Mouse (Mus musculus) liver, embryonic 11.5 days (tissue): ENCODE measurements around the gene Il1rl2. TPM values are rescaled to one million over a fixed set of nuclear protein-coding genes. Genes with fewer than 3 reads are reported as not detected.
A peak's percentile ranks its signal among the peaks of the same experiment; 100 is the strongest.

Experiments
- ATAC-seq: fragments of 200-750 bp; cut with Nextera tagmentation; replicated peaks from 2 replicates; pipeline ENCODE4 v1.8.0; 2017; ENCODE audit warnings: moderate number of reproducible peaks, mild to moderate bottlenecking, moderate TSS enrichment, moderate library complexity; ENCODE audit not compliant: low FRiP score
- DNase-seq: peaks from one replicate; pipeline ENCODE4 v3.0.0-alpha.2; 2017; ENCODE audit warnings: low spot score
- H3K27ac ChIP-seq: fragments of 300-500 bp; sonication (generic); 2 replicates; pipeline ENCODE4 v1.5.1; 2014; ENCODE audit warnings: mild to moderate bottlenecking, low read depth, low read length, control low read depth
- H3K27me3 ChIP-seq: fragments of 300-500 bp; sonication (generic); replicated peaks from 2 replicates; pipeline ENCODE4 v1.6.1; 2014; ENCODE audit warnings: low read length, mixed read lengths; ENCODE audit not compliant: control insufficient read depth, insufficient read depth
- H3K36me3 ChIP-seq: fragments of 300-500 bp; sonication (generic); 2 replicates; pipeline ENCODE4 v1.6.1; 2014; ENCODE audit warnings: mild to moderate bottlenecking, low read length, moderate library complexity, mixed read lengths; ENCODE audit not compliant: control insufficient read depth, insufficient read depth
- H3K4me1 ChIP-seq: fragments of 300-500 bp; sonication (generic); replicated peaks from 2 replicates; pipeline ENCODE4 v1.6.1; 2014; ENCODE audit warnings: low read length, mixed read lengths; ENCODE audit not compliant: control insufficient read depth, insufficient read depth
- H3K4me2 ChIP-seq: fragments of 300-500 bp; sonication (generic); 2 replicates; pipeline ENCODE4 v1.6.1; 2014; ENCODE audit warnings: mild to moderate bottlenecking, control low read depth, moderate library complexity
- H3K4me3 ChIP-seq: fragments of 300-500 bp; sonication (generic); 2 replicates; pipeline ENCODE4 v1.5.1; 2014; ENCODE audit warnings: low read depth, low read length, control low read depth
- H3K9ac ChIP-seq: fragments of 300-500 bp; sonication (generic); 2 replicates; pipeline ENCODE4 v1.6.1; 2014; ENCODE audit warnings: low read depth, low read length, control low read depth
- H3K9me3 ChIP-seq: fragments of 300-500 bp; sonication (generic); 2 replicates; pipeline ENCODE4 v1.6.1; 2016; ENCODE audit warnings: low read length, inconsistent platforms, mixed read lengths; ENCODE audit not compliant: control insufficient read depth
- WGBS: fragments of 180-500 bp; shearing (Covaris S2); extraction: QIAGEN DNeasy Blood & Tissue Kit; methylation state at CpG from one replicate; pipeline ENCODE4 v1.1.7; 2014; 5-methylcytosine and 5-hydroxymethylcytosine counted together
- polyA plus RNA-seq: library from polyadenylated mRNA; unstranded; fragments of >200 nt; fragmentation: Nextera tagmentation; extraction: Ambion mirVana; gene quantifications from 2 replicates; pipeline ENCODE4 v1.2.1, GENCODE M21; 2014

Il1rl2 gene
- polyA plus RNA-seq = 1.7 TPM in 2 replicates

DNA sequence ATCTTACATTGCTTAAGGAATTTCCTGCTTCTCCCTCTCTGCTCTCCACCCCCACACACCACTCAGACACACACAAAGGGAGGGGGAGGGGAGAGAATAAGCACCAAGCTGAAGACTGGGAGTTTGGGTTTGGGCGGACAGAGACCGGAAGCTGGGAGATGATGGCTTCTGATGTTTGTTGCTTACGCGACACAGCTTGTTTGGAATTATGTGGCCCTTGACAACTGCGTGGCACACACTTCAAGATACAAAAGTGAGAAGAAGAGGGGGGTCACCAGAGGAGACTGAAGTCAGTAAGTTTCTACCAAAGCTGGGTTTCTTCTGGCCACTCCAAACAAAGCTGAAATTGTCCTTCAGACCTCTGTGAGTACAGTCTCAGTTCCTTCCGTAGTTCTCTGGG, at the start of gene Il1rl2:
TSS of gene Il1rl2 (plus strand) at position 154 of the 400 bp plus-strand sequence.
- DNase-seq = no peak
- H3K4me2 ChIP-seq = peak within 1 kb of the TSS; percentile 69
- peak within 1 kb of the TSS; percentile 35 for H3K4me3 ChIP-seq
- no peak within 1 kb of the TSS for H3K27ac ChIP-seq
- ATAC-seq = no peak
- H3K9ac ChIP-seq = peak within 1 kb of the TSS; percentile 30; the same call in 1 of the 2 replicates
- WGBS = 35% methylated on average over 6 of the region's 6 CpGs
- H3K27me3 ChIP-seq = peaks cover 8% of the 10 kb centered on the region
- no peaks in the 10 kb centered on the region for H3K36me3 ChIP-seq
- H3K9me3 ChIP-seq = no peaks in the 10 kb centered on the region
- no peaks in the 10 kb centered on the region; the same call in 1 of the 2 replicates for H3K4me1 ChIP-seq

DNA sequence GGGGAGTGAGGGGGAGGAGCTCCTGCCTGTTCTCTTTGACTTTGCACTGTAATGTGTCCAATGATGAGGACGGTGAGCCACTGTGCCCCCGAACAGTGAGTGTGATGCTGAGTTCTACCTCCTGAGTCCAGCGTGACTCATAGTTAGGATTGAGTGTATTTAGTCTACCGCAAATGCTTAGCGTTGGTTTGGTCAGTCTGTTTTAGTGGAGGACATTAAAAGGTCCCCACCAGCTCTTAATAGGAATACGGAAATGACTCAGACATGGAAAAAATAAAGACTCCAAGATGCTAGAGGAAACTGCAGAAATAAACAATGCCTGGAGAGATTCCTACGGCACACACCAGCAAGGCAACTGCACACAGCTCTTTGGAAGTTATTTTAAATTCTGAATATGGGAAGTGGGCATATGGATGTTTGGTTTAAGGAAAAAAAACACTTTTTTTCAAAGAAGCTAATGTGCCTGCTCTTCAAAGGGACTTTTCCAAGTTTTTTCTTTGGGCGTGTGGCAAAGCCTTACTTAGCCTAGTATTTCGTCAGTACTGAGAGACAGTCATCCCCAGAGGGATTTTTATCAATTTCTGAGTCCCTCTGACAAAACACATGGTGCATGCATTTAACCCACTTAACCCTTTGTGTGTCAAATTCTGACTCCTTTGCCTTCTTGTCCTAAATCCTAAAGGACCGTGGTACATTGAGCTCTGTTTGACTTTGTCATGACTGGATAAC, 49.0 kb upstream of the Il1rl2 start:
- no peaks in the 10 kb centered on the region for H3K27me3 ChIP-seq
- H3K4me2 ChIP-seq = no peak overlapping the region
- DNase-seq (no peak), ATAC-seq (no peak)
- H3K4me3 ChIP-seq = no peak overlapping the region
- 73% methylated on average over 10 of the region's 10 CpGs for WGBS
- no peaks in the 10 kb centered on the region; the same call in 1 of the 2 replicates for H3K4me1 ChIP-seq
- no peak overlapping the region for H3K9ac ChIP-seq
- no peak overlapping the region for H3K27ac ChIP-seq
- H3K36me3 ChIP-seq = no peaks in the 10 kb centered on the region
- no peaks in the 10 kb centered on the region for H3K9me3 ChIP-seq

DNA sequence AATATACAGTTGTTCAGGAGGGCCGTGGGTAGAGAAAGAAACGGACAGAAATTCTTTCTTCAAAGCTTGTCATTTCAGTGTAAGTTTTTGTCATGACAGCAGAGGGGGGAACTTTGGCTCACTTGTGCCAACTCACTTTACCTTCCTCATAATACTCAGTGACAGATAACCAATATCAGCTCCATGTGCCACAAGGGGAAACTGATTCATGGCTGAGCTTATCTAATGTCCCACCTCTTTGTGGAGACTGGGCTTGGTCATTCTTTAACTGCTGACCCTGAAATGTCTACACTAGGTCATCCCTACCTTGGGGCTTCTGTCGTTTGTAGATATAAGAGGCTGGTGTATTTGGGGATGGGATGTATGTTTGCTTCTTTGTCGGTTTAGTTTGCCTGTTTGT, 46.5 kb upstream of the Il1rl2 start:
- WGBS = 55% methylated on average over 4 of the region's 4 CpGs
- no peak for ATAC-seq

DNA sequence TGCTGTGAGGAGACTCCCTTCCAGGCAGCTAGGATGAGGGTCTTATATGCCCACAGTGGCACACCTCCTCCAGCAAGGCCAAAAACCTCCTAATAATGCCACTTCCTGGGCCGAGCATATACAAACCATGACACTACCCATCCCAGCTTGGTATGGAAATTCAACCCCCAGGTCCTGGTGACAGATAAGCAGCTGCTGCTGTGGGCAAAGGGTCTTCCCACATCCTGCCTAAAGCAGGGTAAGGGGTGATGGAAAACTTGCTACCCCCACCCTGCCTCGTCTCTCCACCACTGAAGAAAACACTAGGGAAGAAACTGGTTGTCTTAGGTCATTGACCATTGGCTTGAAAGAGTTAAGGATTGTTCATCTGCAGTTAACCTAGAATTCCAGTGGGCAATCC, 45.7 kb upstream of the Il1rl2 start:
- Histone ChIP-seq H3K36me3 (no peaks in the 10 kb centered on the region), H3K9me3 (no peaks in the 10 kb centered on the region), H3K9ac (no peak overlapping the region), H3K27me3 (no peaks in the 10 kb centered on the region), H3K27ac (no peak overlapping the region), H3K4me3 (no peak overlapping the region), H3K4me2 (no peak overlapping the region), H3K4me1 (no peaks in the 10 kb centered on the region)
- ATAC-seq (no peak), DNase-seq (no peak)
- 49% methylated on average over 2 of the region's 2 CpGs for WGBS

More for the DNA sequence above, 46.5 kb upstream of the Il1rl2 start:
- Histone ChIP-seq H3K4me1 (no peaks in the 10 kb centered on the region), H3K9ac (no peak overlapping the region), H3K4me2 (no peak overlapping the region), H3K36me3 (no peaks in the 10 kb centered on the region), H3K9me3 (no peaks in the 10 kb centered on the region), H3K4me3 (no peak overlapping the region), H3K27me3 (no peaks in the 10 kb centered on the region), H3K27ac (no peak overlapping the region)
- DNase-seq = no peak

DNA sequence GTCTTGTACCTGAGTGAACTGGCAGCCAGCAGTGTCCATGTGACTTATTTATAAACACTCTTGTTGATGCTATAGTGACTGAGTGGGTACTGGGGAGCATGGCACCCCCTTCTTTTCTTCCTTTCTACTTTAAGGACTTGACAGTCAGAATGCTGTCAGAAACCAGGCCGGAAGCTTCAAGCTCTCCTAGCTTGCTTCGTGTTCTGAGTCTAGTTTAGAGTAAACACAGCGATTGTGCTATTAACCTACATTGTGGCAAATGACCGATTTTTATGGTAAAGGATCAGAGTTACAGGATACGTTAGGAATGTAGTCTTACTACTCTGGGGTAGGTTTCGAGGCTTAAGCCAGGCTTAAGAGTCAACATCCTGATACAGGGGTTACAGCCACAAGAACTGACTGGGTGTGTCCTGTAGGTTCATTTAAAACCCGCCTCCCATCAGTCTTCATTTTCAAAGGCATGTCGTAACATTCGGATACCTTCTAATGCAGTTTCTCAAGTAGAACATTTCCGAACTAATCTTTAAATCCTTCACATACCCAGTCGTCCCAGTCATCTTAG, 45.1 kb upstream of the Il1rl2 start:
- H3K9ac ChIP-seq = no peak overlapping the region
- ATAC-seq = no peak
- no peak overlapping the region for H3K27ac ChIP-seq
- WGBS = 81% methylated on average over 11 of the region's 11 CpGs
- H3K4me2 ChIP-seq = no peak overlapping the region
- no peak for DNase-seq
- no peaks in the 10 kb centered on the region for H3K9me3 ChIP-seq
- H3K27me3 ChIP-seq = no peaks in the 10 kb centered on the region
- H3K4me1 ChIP-seq = no peaks in the 10 kb centered on the region
- H3K36me3 ChIP-seq = no peaks in the 10 kb centered on the region
- no peak overlapping the region for H3K4me3 ChIP-seq

DNA sequence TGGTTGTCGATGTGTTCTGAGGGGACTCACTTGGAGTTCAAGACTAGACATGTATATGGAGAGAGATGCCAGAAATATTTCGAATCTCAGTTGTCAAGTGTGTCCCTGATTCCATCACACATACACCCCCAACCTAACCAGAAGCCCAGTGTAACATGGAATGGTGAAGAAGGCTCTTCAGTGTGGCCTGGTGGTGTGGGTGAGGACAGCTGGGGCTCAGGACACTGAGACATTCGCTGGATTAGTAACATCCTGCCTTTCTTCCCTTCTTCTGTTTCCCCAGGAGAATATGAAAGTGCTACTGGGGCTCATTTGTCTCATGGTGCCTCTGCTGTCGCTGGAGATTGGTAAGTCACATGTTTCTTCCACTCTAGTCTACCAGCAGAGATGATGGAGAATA, 42.5 kb upstream of the Il1rl2 start:
- WGBS = 72% methylated on average over 4 of the region's 4 CpGs
- no peak for DNase-seq
- H3K27ac ChIP-seq = no peak overlapping the region
- H3K4me2 ChIP-seq = no peak overlapping the region
- H3K27me3 ChIP-seq = no peaks in the 10 kb centered on the region
- ATAC-seq = no peak
- H3K4me1 ChIP-seq = 0 out of 2 replicates have a peak, but pooled peaks cover 2% of the 10 kb centered on the region
- no peak overlapping the region for H3K9ac ChIP-seq
- H3K4me3 ChIP-seq = no peak overlapping the region
- H3K9me3 ChIP-seq = no peaks in the 10 kb centered on the region
- H3K36me3 ChIP-seq = no peaks in the 10 kb centered on the region

DNA sequence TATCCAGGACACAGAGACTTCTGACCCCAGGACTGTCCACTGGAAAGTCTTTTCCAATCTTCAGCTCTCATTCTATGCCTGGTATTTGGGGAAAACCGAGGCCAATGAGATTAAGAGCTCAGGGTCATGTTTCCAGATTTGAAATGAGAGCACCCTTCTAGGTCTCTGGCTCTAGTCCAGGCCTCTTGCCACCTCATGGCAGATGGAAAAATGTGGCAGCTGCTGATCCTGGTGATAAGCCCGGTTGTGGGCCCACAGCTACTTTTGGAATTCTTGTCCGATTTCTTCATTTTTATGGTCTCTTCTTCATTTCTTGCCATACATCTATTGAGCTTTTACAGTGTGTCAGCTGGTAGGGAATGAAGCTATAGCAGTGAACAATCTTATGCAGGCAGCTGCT, 42.0 kb upstream of the Il1rl2 start:
- DNase-seq (no peak), ATAC-seq (no peak)
- WGBS = 74% methylated on average over 3 of the region's 3 CpGs
- Histone ChIP-seq H3K9ac (no peak overlapping the region), H3K27ac (no peak overlapping the region), H3K27me3 (no peaks in the 10 kb centered on the region), H3K4me3 (no peak overlapping the region), H3K9me3 (no peaks in the 10 kb centered on the region), H3K36me3 (no peaks in the 10 kb centered on the region), H3K4me2 (no peak overlapping the region), H3K4me1 (0 out of 2 replicates have a peak, but pooled peaks cover 2% of the 10 kb centered on the region)

DNA sequence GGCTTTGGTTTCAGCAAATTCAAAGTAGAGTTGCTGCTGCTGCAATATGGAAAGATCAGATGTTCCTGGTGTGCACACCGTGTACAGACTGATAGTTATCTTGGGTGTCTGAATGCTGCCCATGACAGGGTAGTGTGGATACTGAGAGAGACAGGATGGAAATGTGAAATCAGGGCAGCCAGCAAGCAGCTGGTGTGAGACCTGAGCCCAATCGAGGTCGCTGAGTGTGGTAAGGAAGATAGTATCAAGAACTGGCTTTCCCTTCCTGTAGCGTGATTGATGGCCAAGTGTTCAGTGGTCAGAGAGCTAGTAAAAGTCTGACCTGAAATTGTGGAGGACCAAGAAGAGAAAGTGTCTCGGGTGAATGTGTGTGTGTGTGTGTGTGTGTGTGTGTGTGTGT, 40.4 kb upstream of the Il1rl2 start:
- Histone ChIP-seq H3K27me3 (no peaks in the 10 kb centered on the region), H3K36me3 (no peaks in the 10 kb centered on the region), H3K9me3 (no peaks in the 10 kb centered on the region), H3K4me3 (no peak overlapping the region), H3K27ac (no peak overlapping the region), H3K4me2 (no peak overlapping the region), H3K9ac (no peak overlapping the region), H3K4me1 (0 out of 2 replicates have a peak, but pooled peaks cover 2% of the 10 kb centered on the region)
- 40% methylated on average over 5 of the region's 5 CpGs for WGBS
- DNase-seq (no peak), ATAC-seq (no peak)
